Mouse (Mus musculus): Measurements from ENCODE around the gene Siah3.
A peak's percentile ranks its signal among the peaks of the same experiment; 100 is the strongest.

Gene Siah3

DNA sequence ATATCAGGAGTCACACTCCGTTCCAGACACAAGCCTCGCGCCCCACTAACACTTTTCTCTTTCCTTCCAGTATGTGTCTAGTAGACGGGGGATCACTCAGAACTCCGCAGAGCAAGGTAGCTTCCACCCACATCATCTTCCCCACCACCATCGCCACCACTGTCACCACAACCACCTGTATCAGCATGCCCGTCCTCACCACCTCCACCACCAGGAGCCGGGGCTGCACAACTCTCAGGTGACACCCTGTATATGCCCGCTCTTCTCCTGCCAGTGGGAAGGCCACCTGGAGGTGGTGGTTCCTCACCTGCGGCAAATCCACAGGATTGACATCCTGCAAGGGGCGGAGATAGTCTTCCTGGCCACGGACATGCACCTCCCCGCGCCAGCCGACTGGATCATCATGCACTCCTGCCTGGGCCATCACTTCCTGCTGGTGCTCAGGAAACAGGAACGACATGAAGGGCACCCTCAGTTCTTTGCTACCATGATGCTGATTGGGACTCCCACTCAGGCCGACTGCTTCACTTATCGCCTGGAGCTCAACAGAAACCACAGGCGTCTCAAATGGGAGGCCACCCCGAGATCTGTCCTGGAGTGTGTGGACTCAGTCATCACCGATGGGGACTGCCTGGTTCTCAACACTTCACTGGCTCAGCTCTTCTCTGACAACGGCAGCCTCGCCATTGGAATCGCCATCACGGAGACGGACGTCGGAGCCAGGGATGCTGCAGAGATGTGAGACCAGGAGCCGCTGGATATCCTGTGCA lies 69.8 kb downstream of the Siah3 start:
- DNase-seq: peak in 1 of 2 experiments; percentile 6

DNA sequence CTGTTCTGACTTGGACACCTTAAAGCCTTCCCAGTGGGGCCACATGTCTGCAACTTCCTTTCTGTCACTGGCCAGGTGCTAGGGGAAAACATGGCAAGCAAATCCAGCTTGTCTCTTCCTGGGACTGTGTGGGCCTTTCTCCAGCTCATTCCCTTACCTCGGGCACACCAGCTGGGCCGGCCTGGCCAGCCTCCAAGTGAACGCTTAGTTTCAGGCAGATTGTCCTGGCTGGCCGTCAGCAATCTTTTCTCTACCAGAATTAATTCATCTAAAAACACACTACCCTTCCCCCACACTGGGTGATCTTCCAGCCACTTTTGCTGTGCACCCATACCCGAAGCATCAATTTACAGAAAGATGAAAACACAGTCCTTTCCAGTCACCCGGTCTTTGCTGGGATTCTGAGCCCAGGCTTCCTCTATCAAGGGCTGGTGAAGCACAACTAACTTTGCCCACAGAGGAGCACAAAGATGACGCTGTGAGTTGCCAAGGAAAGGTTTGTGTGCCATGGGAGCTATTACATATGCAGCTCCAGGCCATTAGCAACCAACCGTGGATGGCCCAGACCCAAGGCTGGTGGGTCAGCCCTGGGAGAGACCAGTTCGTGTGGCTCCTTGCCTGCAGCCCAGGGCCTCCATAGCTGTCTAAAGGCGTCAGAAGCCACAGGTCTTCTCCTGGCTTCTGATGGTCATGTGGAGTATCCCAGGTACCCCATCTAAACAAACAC lies 71.8 kb downstream of the Siah3 start:
- peak; percentile 88 to 90 for DNase-seq

DNA sequence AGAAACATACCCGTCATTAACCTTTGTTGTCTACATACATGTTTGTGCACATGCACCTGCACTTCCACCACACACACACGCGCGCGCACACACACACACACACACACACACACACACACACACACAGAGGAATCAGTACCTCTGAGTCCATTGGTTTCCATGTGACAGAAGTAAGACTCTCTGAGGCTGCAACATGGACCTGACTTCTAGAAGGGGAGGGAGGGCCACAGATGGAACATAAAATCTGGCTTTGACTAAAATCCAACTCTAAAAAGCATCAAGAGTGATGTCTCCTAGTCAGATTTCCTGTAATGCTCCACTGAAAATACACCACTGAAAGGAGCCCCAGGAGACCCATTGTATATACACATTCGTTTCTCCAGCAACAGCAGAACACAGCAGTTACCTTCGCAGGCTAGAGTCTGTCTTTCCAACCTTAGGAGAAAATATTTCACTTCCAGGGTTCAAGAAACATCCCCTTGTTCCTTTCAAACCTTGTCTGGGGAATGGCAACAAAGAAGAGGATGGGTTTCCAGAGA lies 75.1 kb downstream of the Siah3 start:
- no peak for DNase-seq

DNA sequence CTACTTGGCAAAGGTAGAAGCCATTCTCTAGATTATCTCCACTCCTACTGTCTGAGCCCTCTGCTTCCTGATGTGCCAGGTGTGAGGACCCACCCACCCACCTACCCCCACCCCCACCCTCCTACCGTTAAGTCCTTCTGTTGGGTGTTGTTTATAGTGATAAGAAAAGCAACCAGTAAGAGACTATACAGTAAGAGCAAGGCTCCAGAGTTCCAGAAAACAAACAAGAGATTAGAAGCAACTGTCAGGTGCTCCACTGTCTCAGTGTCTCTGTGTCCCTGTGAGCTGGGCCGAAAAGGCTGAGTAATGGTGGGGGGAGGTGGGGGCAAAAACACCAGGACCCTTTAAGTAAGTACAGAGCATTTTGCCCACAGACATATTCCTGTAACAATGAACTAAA lies 83.4 kb downstream of the Siah3 start:
- no peak for DNase-seq

DNA sequence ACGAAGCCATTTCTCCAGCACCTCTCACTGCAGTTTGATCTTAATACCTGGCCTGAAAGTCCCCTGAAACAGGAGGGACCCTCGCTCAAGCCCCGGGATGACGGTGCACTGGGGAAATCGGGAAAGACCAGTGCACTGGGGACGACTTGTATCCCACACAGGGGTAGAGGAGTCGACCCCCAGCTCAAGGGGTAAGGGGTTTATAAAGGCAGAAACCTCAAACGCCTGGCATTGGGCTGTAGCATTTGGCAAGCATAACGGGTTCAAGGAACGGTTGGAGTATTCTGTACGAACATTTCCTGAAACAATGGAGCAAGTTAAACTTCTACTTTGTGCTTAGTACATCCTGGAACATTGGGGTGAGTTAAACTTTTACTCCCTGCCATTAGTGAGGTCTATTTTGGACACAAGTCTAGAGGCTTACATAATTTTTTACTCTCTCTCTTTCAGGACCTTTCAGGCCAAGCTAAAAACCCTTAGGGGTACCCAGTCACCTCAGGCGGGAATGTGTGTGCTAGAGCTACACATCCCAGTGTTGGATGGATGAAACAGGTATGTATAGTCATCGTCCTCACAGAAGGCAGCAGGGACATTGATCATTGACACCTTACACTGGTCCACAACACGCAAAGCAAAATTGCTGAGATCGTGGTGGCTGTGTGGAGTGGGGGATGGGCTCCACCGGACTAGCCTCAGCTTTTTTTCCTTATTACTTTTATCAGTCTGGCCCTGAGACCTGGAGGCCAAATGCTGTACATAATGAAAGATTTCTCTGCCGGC lies 84.6 kb downstream of the Siah3 start:
- no peak for DNase-seq

DNA sequence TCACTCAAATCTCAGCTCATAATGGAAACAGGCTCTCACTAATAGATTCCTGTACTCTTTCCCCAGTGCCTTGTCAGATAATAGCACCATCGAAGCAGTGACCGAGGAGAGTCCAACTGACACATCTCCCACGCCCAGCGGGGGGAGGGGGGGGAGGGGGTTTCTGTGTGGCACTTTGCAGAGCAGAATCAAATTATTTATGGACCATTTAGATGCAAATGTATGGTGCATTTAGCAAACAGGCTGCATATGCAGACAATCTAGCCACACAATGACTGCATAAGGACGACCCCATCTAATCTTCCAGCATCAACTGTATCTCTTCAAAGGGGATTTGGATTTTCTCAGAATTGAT lies 85.2 kb downstream of the Siah3 start:
- DNase-seq: no peak

DNA sequence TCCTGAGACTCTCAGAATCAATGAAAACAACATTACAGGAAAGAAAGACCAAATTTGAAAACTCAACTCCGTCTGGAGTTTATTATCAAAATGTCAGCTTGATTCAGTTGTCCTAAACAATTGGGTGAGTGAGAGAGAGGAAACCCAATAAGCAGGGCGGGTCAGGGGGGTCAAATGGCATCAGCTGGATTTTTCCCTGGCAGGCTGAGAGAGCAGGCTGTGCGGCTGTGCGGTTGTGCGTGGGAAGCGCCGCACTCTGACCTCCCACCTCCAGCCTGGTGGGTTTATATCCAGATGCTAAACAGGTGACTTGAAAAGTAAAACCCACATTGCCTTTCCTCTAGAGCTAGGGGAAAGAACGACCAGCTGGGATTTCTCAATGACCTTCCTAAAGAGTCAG lies 85.9 kb downstream of the Siah3 start:
- no peak for DNase-seq

DNA sequence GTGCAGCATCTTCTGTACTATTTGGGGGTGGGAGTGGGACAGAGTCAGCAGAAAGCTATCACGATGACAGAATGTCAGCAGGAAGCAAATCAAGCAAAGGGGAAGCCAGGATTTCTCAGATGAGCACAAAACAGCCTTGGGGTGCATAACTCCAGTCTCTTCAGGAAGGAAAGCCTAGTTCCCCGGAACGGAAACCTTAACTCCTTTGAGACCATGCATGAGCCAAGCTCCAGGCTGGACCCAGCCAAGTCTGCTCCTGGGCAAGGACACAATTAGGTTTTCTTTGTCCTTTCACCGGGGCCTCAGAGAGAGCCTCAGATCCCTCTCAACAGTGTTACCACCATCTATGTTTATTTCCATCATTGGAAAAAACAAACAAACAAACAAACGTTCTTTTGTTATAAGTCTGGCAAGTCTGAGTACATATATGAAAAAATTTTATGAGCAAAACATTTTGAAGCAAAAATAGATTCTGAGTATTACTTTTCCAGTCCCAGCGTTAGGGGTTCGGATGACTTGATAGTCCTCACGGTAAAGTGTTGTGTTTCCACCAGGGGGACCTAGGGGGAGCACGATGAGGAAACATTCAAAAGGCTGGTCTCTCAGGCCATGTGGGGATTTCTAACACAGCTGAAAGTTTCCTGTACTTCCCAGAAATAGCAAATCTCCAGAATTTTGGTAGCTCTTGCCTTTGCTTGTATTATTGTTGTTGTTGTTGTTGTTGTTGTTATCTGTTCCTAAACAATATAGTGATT lies 106.0 kb downstream of the Siah3 start:
- DNase-seq: no peak

DNA sequence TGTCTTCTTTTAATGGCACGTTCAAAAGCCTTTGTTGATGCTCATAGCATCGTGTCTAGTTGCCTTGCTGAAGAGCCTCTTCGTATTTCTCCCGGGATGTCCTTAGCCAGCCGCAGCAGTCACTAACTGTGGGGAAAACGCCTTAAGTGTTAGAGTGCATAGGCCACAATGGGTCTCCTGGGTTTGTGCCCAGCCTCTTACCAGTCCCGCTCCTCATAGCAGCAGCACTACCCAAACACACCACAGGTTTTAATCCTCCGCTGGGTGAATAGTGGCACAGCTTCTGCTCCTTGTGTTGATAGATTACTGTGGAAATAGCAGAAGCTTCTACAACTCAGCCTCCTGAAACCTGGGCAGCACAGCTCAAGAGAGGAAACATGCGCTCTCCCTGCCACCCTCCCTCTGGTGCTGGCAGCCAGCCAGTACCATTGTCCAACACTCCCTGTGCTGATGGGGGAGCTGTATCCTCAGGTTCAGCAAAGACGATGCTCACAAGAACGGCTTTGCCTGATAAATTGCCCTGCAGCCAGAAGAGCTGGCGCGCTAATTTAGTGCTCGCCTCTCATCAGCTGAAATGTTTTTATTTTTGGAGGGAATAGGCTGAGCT lies 109.9 kb downstream of the Siah3 start:
- peak; percentile 94 for DNase-seq

DNA sequence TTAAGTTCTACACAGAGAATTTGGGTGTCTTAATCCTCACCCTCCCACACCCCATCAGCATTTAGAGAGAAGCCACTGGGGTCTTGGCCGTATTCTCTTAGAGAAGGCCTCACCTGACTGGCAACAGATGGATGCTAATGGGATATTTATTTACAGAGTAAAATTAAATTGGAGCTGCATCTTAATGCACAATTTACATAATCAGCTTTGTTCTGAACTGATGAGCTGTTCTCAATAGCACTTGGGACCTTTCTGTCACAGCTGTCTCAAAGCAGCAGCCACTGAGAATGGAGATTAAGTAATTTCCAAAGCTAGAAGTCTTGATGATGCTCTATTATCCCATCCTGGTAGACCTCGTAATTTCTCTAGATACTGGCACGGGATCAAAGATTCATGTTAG lies 110.5 kb downstream of the Siah3 start:
- DNase-seq: peak in 1 of 2 experiments; percentile 28

DNA sequence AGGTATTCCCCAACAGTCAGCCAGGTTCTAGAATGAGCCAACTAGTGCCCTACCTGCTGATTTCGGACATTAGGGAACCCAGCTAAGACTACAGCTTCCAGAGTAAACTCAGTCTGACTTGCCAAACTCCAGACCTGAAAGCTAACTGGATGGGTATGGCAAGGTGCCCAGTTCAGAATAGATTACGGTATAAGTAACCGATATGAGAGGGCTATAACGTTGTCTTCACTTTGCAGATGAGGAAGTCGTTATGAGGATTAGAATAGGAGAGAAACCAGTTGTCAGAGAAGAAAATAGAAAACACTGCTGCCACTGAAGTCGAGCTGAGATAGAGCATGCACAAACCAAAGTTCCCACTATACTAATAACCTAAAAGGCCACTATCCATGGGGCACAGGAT lies 123.2 kb downstream of the Siah3 start:
- no peak for DNase-seq
